Mouse (Mus musculus) embryo, embryonic 9.5 days (tissue): Measurements from ENCODE around the gene Gucd1.
"Not testable (repeated sequence)": the region's sequence is repeated elsewhere in the genome, so short reads cannot be mapped to it uniquely, and the experiment has no call there.

Experiments used
- DNase-seq: peaks from one replicate; pipeline ENCODE4 v3.0.0-alpha.2; 2017; ENCODE audit errors: extremely low spot score

Gucd1 gene

DNA sequence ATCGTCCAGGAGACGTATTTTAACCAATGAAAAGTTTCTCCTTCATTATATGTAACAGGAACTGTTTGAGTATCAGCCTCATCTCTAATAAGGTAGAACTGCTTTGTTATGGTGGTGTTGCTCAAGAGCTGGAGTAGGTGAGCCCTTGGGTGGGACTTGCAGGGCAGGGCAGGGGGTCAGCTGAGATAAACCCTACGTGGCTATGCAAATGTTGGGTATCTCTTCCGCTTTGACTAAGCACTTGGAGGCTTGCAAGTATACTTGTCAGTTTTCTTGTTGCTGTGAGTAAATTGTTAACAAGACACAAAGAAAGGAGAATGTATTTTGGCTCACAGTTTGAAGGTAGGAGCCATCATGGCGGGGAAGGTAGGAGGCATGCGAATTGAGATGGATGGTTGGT lies 87.1 kb downstream of the Gucd1 start:
- DNase-seq = no peak

DNA sequence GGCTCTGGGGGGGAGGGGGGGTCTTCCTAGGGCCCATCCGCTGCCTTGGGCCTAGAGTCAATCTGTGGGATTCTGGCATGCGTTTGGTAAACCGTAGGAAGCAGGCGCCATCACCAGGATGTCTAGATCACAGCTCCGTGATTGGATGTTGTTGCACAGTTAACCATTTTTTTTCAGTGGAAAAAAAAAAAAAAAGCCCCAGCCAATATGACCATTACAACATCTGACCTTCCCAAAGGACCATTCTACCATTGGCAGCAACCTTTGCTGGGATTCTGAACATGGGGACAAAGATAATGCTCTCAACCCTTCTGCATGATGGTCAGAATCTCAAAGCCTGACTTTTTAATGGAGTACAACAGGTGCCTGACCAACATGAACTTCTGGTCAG lies 87.6 kb downstream of the Gucd1 start:
- no peak for DNase-seq

DNA sequence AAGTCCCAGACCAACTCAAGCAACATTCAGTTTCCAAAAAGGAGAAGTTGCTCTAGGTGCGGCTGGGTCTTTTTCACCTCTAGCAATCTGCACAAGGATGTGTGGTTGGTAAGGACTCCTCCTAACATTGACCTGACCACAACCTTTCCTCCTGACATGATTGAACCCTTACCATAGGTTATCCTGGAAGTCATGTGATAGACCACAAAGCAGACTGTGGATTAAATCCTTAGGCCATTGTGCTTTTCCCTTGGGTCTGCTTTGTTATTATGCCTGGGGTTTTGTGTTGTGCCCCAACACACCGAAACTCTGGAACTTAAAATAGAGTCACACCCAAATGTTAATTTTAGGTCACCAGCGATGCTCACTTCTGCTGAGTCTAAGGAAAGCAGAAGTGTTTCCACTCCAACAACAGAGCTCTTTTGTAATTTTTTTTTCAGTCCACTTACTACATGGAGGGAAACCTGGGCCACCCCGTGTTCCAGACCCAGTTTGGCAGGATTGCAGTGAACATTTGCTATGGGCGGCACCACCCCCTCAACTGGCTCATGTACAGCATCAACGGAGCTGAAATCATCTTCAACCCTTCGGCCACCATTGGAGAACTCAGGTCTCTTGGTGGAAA lies 88.1 kb downstream of the Gucd1 start:
- DNase-seq = no peak

DNA sequence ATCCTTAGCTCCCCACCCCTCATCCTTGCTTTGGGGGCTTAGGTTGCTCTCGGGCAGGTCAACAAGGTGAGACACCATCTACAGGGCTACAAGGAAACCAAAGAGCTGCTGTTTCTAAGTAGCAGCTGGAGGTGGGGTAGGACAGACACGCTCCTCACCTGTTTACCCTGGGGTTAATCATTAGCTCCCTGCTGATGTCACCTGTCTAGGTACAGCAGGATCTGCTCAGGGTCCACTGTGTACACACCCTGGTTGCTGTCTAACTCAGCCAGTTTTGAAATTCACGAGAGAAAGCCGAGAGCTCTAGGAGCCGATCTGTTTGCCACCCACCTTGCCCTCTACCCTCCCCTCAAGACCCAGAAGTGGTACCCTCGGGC lies 88.8 kb downstream of the Gucd1 start:
- DNase-seq = no peak

DNA sequence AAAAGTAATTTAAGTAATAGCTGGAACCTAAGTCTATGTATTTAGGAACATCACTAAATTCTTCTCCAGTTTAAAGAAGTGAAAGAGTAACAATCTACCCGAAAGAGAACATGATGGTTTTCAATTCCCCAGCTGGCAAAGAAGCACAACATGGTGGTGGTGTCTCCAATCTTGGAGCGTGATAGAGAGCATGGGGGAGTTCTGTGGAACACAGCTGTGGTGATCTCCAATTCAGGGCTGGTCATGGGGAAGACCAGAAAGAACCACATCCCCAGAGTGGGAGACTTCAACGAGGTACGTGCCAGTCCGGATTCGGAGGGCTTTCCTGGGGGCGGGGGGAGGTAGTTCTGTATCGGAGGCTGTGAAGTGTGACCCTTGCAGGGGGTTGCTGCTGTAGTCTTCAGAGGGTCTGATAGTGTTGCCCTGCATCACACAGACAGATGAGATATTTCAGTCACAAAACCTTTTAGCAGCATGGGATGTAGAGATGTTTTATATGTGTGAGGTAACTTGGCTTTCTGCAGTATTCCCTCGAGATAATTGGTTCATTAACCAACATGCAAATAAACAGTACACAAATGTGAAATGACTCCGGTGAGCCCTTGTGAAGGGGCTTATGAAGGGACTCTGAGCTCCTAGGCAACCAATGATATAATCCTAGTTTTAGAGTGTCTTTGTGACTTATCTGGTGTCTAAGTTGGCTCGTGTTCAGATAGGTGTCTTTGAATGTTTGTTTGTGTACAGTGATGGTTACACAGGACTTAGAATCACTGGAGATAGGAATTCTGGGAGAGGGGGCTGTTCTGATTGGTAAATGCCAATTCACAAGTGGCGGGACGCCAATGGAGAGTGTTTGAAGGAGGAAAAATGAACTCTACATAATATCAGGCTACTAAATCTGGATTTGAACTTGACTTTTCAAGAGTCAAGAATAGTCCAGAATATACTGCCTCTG lies 89.4 kb downstream of the Gucd1 start:
- DNase-seq = no peak

DNA sequence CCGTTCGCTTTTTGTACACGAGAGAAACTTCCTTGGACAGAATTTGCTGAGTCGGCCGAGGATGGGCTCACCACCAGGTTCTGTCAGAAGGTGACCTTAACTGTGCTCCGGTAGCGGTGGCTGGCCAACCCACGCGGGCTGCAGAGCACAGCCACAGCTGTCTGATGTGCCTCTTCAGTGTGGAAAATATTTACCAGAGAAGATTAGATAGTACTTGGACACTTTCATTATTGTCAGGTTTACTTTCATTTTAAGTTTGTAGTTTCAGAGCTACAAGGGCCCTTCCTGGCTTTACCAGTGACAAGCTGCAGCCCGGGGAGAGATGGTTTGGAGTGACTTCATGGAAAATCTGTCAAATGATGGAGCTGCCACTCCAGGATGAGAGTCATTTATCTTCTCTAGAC lies 93.3 kb downstream of the Gucd1 start:
- no peak for DNase-seq

DNA sequence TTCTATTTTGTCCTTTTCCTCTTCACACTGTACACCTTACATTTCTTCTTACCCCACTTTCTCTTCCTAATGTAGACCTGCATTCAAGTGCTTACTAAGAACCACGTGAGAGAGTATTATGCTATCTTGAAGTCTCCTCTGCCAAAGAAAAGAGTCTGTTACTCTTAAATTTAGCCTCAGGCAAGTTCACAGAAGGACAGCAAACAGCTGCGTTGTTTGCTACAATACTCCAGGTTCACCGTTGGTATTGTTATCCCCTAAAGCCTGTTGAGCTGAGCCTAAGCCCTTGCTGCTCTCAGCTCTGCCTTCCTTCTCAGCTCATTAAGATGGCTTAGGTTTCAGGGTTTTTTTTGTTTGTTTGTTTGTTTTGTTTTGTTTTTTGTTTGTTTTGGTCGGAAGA lies 99.0 kb downstream of the Gucd1 start:
- DNase-seq = no peak

DNA sequence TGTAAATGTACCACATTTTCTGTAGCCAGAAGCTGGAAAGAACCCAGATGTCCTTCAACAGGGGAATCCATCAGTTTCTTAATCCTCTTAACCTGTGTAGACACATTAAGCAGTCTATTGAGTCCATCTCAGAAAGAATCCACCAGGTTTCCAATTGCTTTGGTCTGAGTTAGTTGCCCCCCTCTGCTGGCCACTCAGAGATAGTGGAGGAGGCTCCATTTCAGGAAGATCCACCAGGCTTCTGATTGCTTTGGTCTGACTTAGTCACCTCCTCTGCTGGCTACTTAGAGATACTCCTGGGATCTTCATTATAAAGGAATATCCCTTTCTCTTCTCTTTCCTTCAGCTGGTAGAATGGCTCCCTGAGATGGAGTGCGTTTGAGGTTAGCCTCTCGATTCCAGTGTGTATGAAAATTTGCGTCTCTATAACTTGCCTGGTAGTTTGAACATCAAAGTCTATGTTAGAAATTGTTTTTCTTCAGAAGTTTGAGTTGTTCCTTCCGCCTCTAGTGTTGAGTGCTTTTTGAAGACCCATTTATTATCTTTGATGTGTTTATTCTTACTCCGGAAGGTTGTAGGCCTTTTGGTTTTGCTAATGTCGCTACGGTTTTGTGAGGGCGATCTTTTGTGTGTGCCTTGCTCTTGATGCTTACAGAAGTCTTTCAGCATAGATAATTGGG lies 100.3 kb downstream of the Gucd1 start:
- DNase-seq = no peak

DNA sequence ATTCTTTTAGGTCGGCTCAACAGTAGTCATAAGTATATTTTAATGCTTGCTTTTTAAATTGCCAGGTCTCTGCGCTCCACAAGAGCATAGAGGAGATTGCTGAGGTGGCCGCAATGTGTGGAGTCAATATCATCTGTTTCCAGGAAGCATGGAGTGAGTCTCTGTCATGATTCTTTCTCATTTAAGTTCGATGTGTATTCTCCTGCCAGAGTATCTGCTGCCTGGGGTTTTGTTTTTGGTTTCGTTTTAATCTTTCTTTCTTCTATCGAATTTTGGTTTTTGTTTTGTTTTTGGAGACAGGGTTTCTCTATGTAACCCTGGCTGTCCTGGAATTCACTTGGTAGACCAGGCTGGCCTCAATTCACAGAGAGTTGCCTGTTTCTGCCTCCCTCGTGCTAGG lies 102.8 kb downstream of the Gucd1 start:
- no peak for DNase-seq

DNA sequence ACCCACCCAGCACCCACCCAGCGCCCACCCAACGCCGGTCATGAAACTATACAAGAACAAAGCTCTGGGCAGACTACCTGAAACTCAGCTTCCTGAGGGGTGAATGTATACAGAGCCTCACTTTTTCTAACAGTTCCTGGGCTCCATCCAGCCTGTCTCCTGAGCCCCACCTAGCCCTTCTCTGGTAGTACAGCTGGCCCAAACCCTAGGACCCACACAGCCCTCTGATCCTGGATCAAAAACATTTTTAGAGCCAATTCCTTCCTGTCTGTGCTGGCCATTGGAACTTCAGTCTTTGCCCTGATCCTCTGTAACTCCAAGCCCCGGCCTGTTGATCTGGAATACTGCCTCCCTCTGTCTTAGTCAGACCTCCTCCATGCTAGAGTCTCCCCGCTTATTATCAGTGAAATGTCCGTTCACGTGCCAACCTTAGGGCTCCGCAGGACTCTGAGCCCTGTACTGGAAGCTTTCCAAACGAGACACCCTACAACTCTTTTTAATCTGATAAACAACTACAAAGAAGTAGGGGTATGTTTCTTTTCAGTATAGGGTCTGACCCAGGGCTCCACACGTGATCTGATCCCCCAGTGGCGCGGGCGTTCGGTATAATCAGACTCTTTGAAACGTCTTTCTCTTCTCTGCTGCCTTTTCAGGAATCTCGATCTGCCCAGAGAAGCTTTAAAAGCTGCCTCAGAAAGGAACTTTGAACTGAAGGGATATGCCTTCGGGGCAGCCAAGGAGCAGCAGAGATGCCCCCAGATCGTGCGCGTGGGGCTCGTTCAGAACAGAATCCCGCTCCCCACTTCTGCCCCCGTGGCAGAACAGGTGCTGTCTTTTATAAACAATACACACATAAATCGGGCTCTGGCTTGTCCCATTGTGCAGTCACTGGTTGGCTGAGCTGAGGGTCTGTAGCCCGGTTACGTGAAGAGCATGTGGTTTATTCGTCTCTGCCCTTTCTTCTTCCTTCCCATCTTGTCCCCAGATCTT lies 105.4 kb downstream of the Gucd1 start:
- DNase-seq = no peak

DNA sequence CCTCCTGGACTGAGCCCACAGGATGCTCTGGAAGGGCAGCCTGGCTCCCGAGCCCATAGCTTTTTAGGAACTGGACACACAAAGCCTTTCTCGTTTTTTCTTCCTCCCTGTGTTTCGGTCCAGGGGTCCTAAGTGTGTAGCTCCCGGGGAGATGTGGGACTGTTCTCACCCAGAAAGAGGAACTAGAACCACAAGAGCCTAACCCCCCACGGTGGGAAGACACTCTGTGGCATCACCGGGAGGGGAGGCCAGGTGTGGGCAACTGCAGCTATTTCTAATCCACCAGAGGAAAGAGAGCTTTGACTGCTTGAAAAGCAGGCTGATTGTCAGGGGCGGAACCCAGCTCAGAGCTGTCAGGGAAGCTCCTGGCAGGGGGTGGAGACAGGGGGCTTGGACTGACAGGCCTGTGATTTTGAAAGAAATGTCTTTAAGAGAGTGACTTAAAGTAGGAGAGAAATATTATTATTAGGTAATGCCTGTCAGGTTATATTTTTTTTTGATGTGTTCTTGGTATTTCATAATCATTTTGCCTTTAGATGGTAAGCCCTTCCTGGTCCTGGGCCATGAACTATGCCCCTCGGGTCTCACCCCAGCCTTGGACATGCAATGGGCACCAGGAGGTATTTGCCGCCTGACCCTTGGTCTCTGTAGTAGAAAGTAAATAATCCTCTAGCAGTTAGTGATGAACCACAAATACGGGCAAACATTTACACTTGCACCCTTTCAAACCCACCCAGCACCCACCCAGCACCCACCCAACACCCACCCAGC lies 106.2 kb downstream of the Gucd1 start:
- not testable (repeated sequence) for DNase-seq

DNA sequence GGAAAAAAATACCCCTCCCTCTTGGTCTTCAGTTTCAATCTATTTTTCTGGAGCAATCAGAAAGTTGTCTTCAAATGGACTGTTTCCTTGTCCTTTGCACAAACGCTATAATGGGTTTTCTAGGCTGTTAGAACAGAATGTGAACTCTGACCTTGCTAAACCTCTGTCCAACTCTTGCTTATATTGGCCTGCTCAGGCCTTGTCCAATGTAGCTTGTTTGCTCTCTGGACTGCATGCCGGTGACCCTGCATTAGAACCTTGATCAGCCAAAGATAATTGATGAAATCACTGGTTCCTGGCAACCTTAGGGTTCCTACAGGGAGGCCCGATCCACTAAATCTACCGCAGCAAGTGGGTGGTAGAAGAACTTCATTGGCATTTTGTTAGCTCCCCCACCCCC lies 110.0 kb downstream of the Gucd1 start:
- no peak for DNase-seq

DNA sequence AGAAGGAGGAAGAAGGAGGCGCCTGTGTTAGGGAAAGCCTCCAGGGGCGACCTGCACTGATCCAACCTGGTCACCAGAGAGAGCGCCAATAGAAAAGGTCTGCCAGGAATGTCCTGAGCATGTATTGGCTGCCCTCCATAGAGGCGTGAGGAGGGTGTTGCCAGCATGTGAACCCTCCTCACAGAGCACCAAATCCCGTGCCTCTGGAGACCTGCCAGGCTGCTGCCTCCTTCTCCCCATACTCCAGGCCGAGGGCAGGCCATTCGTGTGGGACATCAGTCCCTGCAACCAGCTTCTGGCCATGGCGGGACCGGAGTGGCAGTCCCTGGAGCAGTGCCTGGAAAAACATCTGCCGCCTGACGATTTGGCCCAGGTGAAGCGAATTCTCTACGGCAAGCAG lies 111.0 kb downstream of the Gucd1 start:
- DNase-seq = no peak

DNA sequence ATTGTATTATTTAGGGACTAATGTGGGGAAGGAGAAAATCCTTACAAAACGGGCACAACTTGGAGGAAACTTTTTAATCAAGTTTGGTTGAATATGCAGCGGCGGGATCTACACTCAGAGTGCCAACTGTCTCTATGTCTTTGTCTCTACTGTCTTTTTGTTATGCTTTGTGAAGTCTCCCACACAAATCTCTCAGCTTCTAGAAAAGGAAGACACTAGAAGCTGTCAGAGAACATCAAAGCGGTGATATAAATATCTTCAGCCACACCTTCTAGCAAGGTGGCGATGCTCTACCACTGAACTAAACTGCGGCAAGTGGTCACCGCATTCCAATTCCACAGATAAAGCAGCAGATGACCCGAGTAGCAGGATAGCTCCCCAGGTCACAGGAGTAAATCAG lies 111.9 kb downstream of the Gucd1 start:
- DNase-seq = no peak

DNA sequence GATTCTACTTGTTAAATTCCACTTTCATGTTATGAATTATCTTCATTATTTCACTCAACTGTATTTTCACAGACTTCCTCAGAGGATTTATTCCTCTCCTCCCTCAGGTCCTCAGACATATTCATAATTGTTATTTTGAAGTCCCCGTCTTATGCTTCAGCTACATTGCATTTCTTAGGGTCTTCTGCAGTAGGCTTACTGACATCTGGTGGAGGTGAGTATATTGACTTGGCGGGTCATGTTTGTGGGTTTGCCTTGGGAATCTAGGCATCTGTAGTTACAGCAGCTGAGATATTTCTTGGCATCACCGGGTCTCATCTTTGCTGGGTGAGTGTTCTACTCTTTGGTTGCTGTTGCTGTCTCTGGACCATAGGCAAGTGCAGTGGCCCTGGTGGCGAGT lies 116.8 kb downstream of the Gucd1 start, which contains the start of gene Upb1:
Gene Upb1 (plus strand): TSS at position 158 of the 400 bp plus-strand sequence.
- DNase-seq = no peak

DNA sequence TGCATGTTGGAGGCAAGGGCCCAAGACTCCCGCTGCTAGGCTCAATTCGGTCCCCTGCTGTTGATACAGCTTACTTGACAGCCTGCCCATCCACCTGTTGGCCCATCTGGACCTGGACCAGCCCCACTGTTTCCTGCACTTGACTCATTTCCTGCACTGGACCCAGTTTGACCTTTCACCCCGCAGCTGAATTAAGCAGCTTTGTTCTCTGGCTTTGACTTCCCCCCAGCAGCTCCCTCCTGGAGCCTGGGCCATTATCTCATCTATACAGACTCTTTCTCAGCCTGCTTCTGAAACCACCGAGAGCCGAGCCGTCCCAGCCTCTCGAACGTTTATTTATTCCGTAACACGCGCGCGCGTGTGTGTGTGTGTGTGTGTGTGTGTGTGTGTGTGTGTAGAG lies 120.8 kb downstream of the Gucd1 start:
- DNase-seq = peak; percentile 27

DNA sequence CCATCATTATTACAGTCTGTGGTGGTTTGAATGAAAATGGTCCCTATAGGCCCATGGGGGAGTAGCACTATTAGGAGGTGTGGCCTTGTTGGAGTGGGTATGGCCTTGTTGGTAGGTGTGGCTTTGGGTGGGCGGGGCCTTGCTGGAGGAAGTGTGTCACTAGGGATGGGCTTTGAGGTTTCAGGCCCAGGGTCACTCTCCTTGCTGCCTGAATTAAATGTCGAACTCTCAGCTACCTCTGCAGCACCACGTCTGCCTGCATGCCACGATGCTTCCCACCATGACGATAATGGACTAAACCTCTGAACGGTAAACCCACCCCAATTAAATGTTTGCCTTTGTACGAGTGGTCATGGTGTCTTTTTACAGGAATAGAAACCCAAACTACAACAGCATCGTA lies 123.0 kb downstream of the Gucd1 start:
- no peak for DNase-seq

DNA sequence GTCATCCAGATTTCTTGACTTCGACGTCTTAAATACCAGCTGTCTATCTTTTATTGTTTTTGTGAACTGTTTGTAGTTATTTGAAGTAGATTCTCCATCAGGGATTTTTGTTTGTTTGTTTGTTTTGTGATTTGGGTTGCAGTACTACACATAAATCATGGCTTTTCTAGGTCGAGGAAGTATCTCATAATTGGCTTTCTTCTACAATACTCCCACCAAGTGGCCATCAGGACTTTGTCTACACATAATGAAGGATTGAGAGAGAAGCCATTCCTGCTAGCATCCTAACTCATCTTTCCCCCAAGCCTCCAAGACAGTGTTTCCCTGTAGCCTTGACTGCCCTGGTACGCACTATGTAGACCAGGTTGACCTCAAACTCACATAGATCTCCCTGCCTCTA lies 126.9 kb downstream of the Gucd1 start:
- DNase-seq = no peak

DNA sequence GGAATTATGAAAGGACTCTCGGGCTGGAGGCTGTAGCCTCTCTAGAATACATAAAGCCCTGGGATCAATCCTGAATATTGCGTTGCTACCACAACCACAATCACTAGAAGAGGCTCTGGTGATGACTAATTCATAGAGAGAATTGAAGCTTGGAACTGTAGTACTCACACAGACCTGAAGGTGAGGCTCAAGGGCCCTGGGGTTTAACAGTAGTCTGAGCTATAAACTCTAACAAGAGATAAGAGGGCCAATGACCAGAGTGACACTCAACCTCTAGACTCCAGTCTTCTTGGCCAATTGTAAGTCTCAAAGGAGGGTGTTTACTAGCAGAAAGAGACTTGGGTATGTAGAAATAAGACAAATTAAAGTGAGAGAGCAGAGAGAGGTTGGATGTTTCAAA lies 127.6 kb downstream of the Gucd1 start:
- DNase-seq = no peak

DNA sequence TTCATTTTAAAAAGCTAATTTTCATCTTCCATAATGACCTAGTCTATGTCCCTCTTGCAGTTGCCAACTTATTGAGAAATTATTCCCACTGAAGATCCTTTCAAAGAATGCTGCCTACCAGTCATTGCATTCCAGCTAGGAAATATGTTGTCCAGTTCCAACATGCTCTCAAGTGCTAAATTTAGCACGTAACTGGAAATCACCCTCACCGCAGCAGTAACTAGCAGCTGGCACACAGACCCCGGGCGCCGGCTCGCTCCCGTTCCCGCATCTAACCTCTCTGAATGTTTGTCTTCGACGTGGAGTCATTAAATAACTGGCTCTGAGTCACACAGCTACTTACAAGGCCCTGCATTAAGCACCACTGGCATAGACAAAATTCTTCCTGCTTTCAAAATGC lies 139.1 kb downstream of the Gucd1 start:
- no peak for DNase-seq
